Mouse (Mus musculus): ENCODE measurements around the gene Bak1. TPM values are rescaled to one million over a fixed set of nuclear protein-coding genes. Genes with fewer than 3 reads are reported as not detected.

The Bak1 gene
- polyA plus RNA-seq, 1 experiment from 2014 or later = 3.6 TPM

GRCm38 (mm10) chr17:27027460-27028283, 1.1 kb downstream of the Bak1 start:
- WGBS = 18% methylated on average over 12 of the region's 12 CpGs
- DNase-seq (ENCODE audit: low spot score) (peak; percentile 47), ATAC-seq (ENCODE audit: low FRiP score, low TSS enrichment) (peak; percentile 43)

GRCm38 (mm10) chr17:27025951-27026350, 2.9 kb downstream of the Bak1 start:
- H3K4me1 ChIP-seq (replicated peaks; ENCODE audit: control insufficient read depth, insufficient read depth) = peaks cover 7% of the 10 kb centered on the region
- no peak for ATAC-seq (ENCODE audit: low FRiP score, low TSS enrichment)
- WGBS = 87% methylated on average over 3 of the region's 3 CpGs
- H3K9ac ChIP-seq (ENCODE audit: low read length) = no peak overlapping the region
- TF ChIP-seq CTCF (IDR thresholded peaks at IDR 0.05; ENCODE audit: low read depth) = no peak
- TF ChIP-seq EP300 (optimal IDR thresholded peaks at IDR 0.05) = no peak
- no peaks in the 10 kb centered on the region for H3K27me3 ChIP-seq (ENCODE audit: control insufficient read depth, insufficient read depth, low read length)
- no peak overlapping the region for H3K4me2 ChIP-seq (replicated peaks; ENCODE audit: low read depth)
- no peak overlapping the region for H3K4me3 ChIP-seq (ENCODE audit: low read depth, low read length)
- H3K36me3 ChIP-seq (ENCODE audit: control insufficient read depth, insufficient read depth, low read length) = peaks cover 12% of the 10 kb centered on the region
- no peaks in the 10 kb centered on the region for H3K9me3 ChIP-seq (ENCODE audit: control insufficient read depth, low read length)
- no peak overlapping the region for H3K27ac ChIP-seq (replicated peaks)
- no peak for DNase-seq (ENCODE audit: low spot score)

More at GRCm38 (mm10) chr17:27027460-27028283, 1.1 kb downstream of the Bak1 start:
- Histone ChIP-seq H3K4me3 (ENCODE audit: low read depth, low read length) (peak overlapping the region; percentile 62), H3K27ac (replicated peaks) (peak overlapping the region; percentile 79), H3K27me3 (ENCODE audit: control insufficient read depth, insufficient read depth, low read length) (no peaks in the 10 kb centered on the region), H3K9me3 (ENCODE audit: control insufficient read depth, low read length) (no peaks in the 10 kb centered on the region), H3K4me2 (replicated peaks; ENCODE audit: low read depth) (peak overlapping the region; percentile 65), H3K9ac (ENCODE audit: low read length) (peak overlapping the region; percentile 81), H3K4me1 (replicated peaks; ENCODE audit: control insufficient read depth, insufficient read depth) (peaks cover 7% of the 10 kb centered on the region), H3K36me3 (ENCODE audit: control insufficient read depth, insufficient read depth, low read length) (peaks cover 6% of the 10 kb centered on the region; the same call in 1 of the 2 replicates)
- no peak for TF ChIP-seq EP300 (optimal IDR thresholded peaks at IDR 0.05)
- TF ChIP-seq CTCF (IDR thresholded peaks at IDR 0.05; ENCODE audit: low read depth) = no peak

GRCm38 (mm10) chr17:27025326-27025902, 3.4 kb downstream of the Bak1 start:
- WGBS = 91% methylated on average over 16 of the region's 17 CpGs
- H3K9ac ChIP-seq (ENCODE audit: low read length) = no peak overlapping the region
- ATAC-seq (ENCODE audit: low FRiP score, low TSS enrichment) = peak; percentile 58
- no peaks in the 10 kb centered on the region for H3K27me3 ChIP-seq (ENCODE audit: control insufficient read depth, insufficient read depth, low read length)
- no peak; the same call in 1 of the 2 replicates for TF ChIP-seq CTCF (IDR thresholded peaks at IDR 0.05; ENCODE audit: low read depth)
- no peak for TF ChIP-seq EP300 (optimal IDR thresholded peaks at IDR 0.05)
- peak; percentile 62 for DNase-seq (ENCODE audit: low spot score)
- H3K9me3 ChIP-seq (ENCODE audit: control insufficient read depth, low read length) = no peaks in the 10 kb centered on the region
- H3K4me1 ChIP-seq (replicated peaks; ENCODE audit: control insufficient read depth, insufficient read depth) = peaks cover 7% of the 10 kb centered on the region
- H3K36me3 ChIP-seq (ENCODE audit: control insufficient read depth, insufficient read depth, low read length) = peaks cover 15% of the 10 kb centered on the region
- peak overlapping the region; percentile 40; the same call in 1 of the 2 replicates for H3K27ac ChIP-seq (replicated peaks)
- no peak overlapping the region for H3K4me3 ChIP-seq (ENCODE audit: low read depth, low read length)
- no peak overlapping the region for H3K4me2 ChIP-seq (replicated peaks; ENCODE audit: low read depth)

GRCm38 (mm10) chr17:27023342-27023741, 5.5 kb downstream of the Bak1 start:
- WGBS = 81% methylated on average over 4 of the region's 4 CpGs
- Histone ChIP-seq H3K4me3 (ENCODE audit: low read depth, low read length) (no peak overlapping the region), H3K27me3 (ENCODE audit: control insufficient read depth, insufficient read depth, low read length) (no peaks in the 10 kb centered on the region), H3K9ac (ENCODE audit: low read length) (no peak overlapping the region), H3K4me1 (replicated peaks; ENCODE audit: control insufficient read depth, insufficient read depth) (peaks cover 7% of the 10 kb centered on the region), H3K9me3 (ENCODE audit: control insufficient read depth, low read length) (no peaks in the 10 kb centered on the region), H3K36me3 (ENCODE audit: control insufficient read depth, insufficient read depth, low read length) (peaks cover 15% of the 10 kb centered on the region), H3K27ac (replicated peaks) (no peak overlapping the region), H3K4me2 (replicated peaks; ENCODE audit: low read depth) (no peak overlapping the region)
- DNase-seq (ENCODE audit: low spot score) (no peak), ATAC-seq (ENCODE audit: low FRiP score, low TSS enrichment) (no peak)
- TF ChIP-seq CTCF (IDR thresholded peaks at IDR 0.05; ENCODE audit: low read depth) = no peak
- TF ChIP-seq EP300 (optimal IDR thresholded peaks at IDR 0.05) = no peak

GRCm38 (mm10) chr17:27021736-27022135, 7.1 kb downstream of the Bak1 start:
- no peak for DNase-seq (ENCODE audit: low spot score)
- WGBS = 90% methylated on average over 9 of the region's 9 CpGs
- TF ChIP-seq EP300 (optimal IDR thresholded peaks at IDR 0.05) (no peak), CTCF (IDR thresholded peaks at IDR 0.05; ENCODE audit: low read depth) (no peak)
- no peak overlapping the region for H3K4me3 ChIP-seq (ENCODE audit: low read depth, low read length)
- H3K4me2 ChIP-seq (replicated peaks; ENCODE audit: low read depth) = no peak overlapping the region
- H3K27ac ChIP-seq (replicated peaks) = no peak overlapping the region
- no peaks in the 10 kb centered on the region for H3K9me3 ChIP-seq (ENCODE audit: control insufficient read depth, low read length)
- peaks cover 3% of the 10 kb centered on the region; the same call in 1 of the 2 replicates for H3K4me1 ChIP-seq (replicated peaks; ENCODE audit: control insufficient read depth, insufficient read depth)
- H3K36me3 ChIP-seq (ENCODE audit: control insufficient read depth, insufficient read depth, low read length) = peaks cover 15% of the 10 kb centered on the region
- H3K9ac ChIP-seq (ENCODE audit: low read length) = no peak overlapping the region
- H3K27me3 ChIP-seq (ENCODE audit: control insufficient read depth, insufficient read depth, low read length) = no peaks in the 10 kb centered on the region
- ATAC-seq (ENCODE audit: low FRiP score, low TSS enrichment) = no peak

- Histone ChIP-seq H3K4me3 (ENCODE audit: low read depth, low read length) (no peak overlapping the region), H3K36me3 (ENCODE audit: control insufficient read depth, insufficient read depth, low read length) (peaks cover 15% of the 10 kb centered on the region), H3K9ac (ENCODE audit: low read length) (no peak overlapping the region), H3K9me3 (ENCODE audit: control insufficient read depth, low read length) (no peaks in the 10 kb centered on the region), H3K4me1 (replicated peaks; ENCODE audit: control insufficient read depth, insufficient read depth) (peaks cover 3% of the 10 kb centered on the region; the same call in 1 of the 2 replicates), H3K4me2 (replicated peaks; ENCODE audit: low read depth) (no peak overlapping the region), H3K27ac (replicated peaks) (no peak overlapping the region), H3K27me3 (ENCODE audit: control insufficient read depth, insufficient read depth, low read length) (no peaks in the 10 kb centered on the region)
- ATAC-seq (ENCODE audit: low FRiP score, low TSS enrichment) (no peak), DNase-seq (ENCODE audit: low spot score) (no peak)
- WGBS = 92% methylated on average over 13 of the region's 14 CpGs
- TF ChIP-seq CTCF (IDR thresholded peaks at IDR 0.05; ENCODE audit: low read depth) (no peak), EP300 (optimal IDR thresholded peaks at IDR 0.05) (no peak)
Observed at GRCm38 (mm10) chr17:27021076-27021475, 7.7 kb downstream of the Bak1 start.
